Mouse (Mus musculus): ENCODE data around the gene Wbp4.
"Not testable (repeated sequence)": the region's sequence is repeated elsewhere in the genome, so short reads cannot be mapped to it uniquely, and the experiment has no call there.

The Wbp4 gene

GRCm38 (mm10) chr14:79481339-79482151, at the start of gene Wbp4:
Gene Wbp4, minus strand, starts transcription at chr14:79481520.
- DNase-seq = peak; percentile 93

- DNase-seq = no peak
Observed at GRCm38 (mm10) chr14:79530761-79531160, 49.4 kb upstream of the Wbp4 start.

- no peak for DNase-seq
Observed at GRCm38 (mm10) chr14:79529581-79530554, 48.5 kb upstream of the Wbp4 start.

GRCm38 (mm10) chr14:79527704-79528103, 46.4 kb upstream of the Wbp4 start:
- DNase-seq = peak; percentile 83

GRCm38 (mm10) chr14:79526106-79526505, 44.8 kb upstream of the Wbp4 start:
- DNase-seq = not testable (repeated sequence)

GRCm38 (mm10) chr14:79522387-79522786, 41.1 kb upstream of the Wbp4 start:
- DNase-seq = peak; percentile 41

GRCm38 (mm10) chr14:79521471-79522117, 40.3 kb upstream of the Wbp4 start:
- DNase-seq = no peak

GRCm38 (mm10) chr14:79521056-79521455, 39.7 kb upstream of the Wbp4 start:
- no peak for DNase-seq

- DNase-seq = no peak
Observed at GRCm38 (mm10) chr14:79520612-79521011, 39.3 kb upstream of the Wbp4 start.

GRCm38 (mm10) chr14:79519663-79519975, 38.3 kb upstream of the Wbp4 start:
- no peak for DNase-seq

- no peak for DNase-seq
Observed at GRCm38 (mm10) chr14:79518761-79519662, 37.7 kb upstream of the Wbp4 start.

- no peak for DNase-seq
Observed at GRCm38 (mm10) chr14:79518123-79518522, 36.8 kb upstream of the Wbp4 start.

GRCm38 (mm10) chr14:79517185-79517740, 35.9 kb upstream of the Wbp4 start:
- DNase-seq = no peak

GRCm38 (mm10) chr14:79516751-79517150, 35.4 kb upstream of the Wbp4 start:
- DNase-seq = no peak

GRCm38 (mm10) chr14:79516243-79516610, 34.9 kb upstream of the Wbp4 start:
- no peak for DNase-seq

GRCm38 (mm10) chr14:79515511-79516242, 34.4 kb upstream of the Wbp4 start:
- peak; percentile 87 for DNase-seq

GRCm38 (mm10) chr14:79515100-79515499, 33.8 kb upstream of the Wbp4 start:
- no peak for DNase-seq

- DNase-seq = no peak
Observed at GRCm38 (mm10) chr14:79513951-79514350, 32.6 kb upstream of the Wbp4 start.

GRCm38 (mm10) chr14:79511521-79511920, 30.2 kb upstream of the Wbp4 start:
- DNase-seq = peak; percentile 56

GRCm38 (mm10) chr14:79508662-79509305, 27.5 kb upstream of the Wbp4 start:
- no peak for DNase-seq

- DNase-seq = no peak
Observed at GRCm38 (mm10) chr14:79507846-79508245, 26.5 kb upstream of the Wbp4 start.

Measured in lung, postnatal 36 days (tissue).